Mouse (Mus musculus): Measurements from ENCODE around the gene Tatdn3. TPM values are rescaled to one million over a fixed set of nuclear protein-coding genes. Genes with fewer than 3 reads are reported as not detected.

Tatdn3 gene
- total and polyA plus RNA-seq, 3 experiments: 12.7 to 17.2 (median 12.9) TPM

- TF ChIP-seq ZC3H11A (IDR thresholded peaks at IDR 0.05; ENCODE audit: low read depth, low read length) (no peak), MAZ (IDR thresholded peaks at IDR 0.05; ENCODE audit: low read depth, low read length) (no peak; the same call in 1 of the 2 replicates), RCOR1 (conservative IDR thresholded peaks at IDR 0.05; ENCODE audit: low read depth, low read length) (peak; percentile 57; the same call in 1 of the 2 replicates), TCF12 (IDR thresholded peaks at IDR 0.05; ENCODE audit: low read depth, low read length) (peak; percentile 98), POLR2AphosphoS2 (IDR thresholded peaks at IDR 0.05; ENCODE audit: low read depth, low read length) (peak; percentile 82; the same call in 1 of the 2 replicates), ELF1 (IDR thresholded peaks at IDR 0.05; ENCODE audit: low read depth, low read length) (peak; percentile 67), HCFC1 (IDR thresholded peaks at IDR 0.05; ENCODE audit: low read depth, low read length) (peak; percentile 60; the same call in 1 of the 2 replicates), USF2 (conservative IDR thresholded peaks at IDR 0.05; ENCODE audit: low read depth, low read length) (no peak), CTCF (conservative IDR thresholded peaks at IDR 0.05 in 1 of 2, IDR thresholded peaks at IDR 0.05 in 1 of 2; ENCODE audit: low read depth in 2 of 2, low read length in 2 of 2) (peak in 1 of 2 experiments; percentile 30; a peak in 2 of 4 replicates), CHD1 (IDR thresholded peaks at IDR 0.05; ENCODE audit: low read depth, low read length) (peak; percentile 33; the same call in 1 of the 2 replicates), E2F4 (IDR thresholded peaks at IDR 0.05; ENCODE audit: insufficient replicate concordance, low read depth, low read length) (no peak), RAD21 (IDR thresholded peaks at IDR 0.05; ENCODE audit: low read depth, low read length) (no peak), BHLHE40 (IDR thresholded peaks at IDR 0.05; ENCODE audit: low read depth, low read length) (0 out of 2 replicates have a peak, but pooled peaks have one; percentile 38), UBTF (IDR thresholded peaks at IDR 0.05; ENCODE audit: low read depth, low read length) (peak; percentile 93; the same call in 1 of the 2 replicates), GABPA (IDR thresholded peaks at IDR 0.05; ENCODE audit: insufficient replicate concordance, low read depth, low read length) (no peak)
These were observed 36.6 kb downstream of the Tatdn3 start, which contains the start of gene Flvcr1 (continued) for GRCm38 (mm10) chr1:191026021-191026713.

- H3K9me3 ChIP-seq (replicated peaks; ENCODE audit: low read length): no peaks in the 10 kb centered on the region
- peak overlapping the region; percentile 36 for H3K27ac ChIP-seq (ENCODE audit: insufficient read depth, low read depth)
- in situ Hi-C loops (cut with MboI; ENCODE audit: low pct_ligation_motif_present, low pct_unique_long_range_greater_than_20kb, low sequenced_read_pairs): no loop called here
- H3K79me2 ChIP-seq (replicated peaks; ENCODE audit: control insufficient read depth, extremely low read depth, insufficient read depth, poor library complexity, severe bottlenecking): peaks cover 17% of the 10 kb centered on the region
- peaks cover 0 to 17% of the 10 kb centered on the region in 2 experiments; a peak in 2 of 4 replicates for H3K4me1 ChIP-seq (ENCODE audit: control insufficient read depth in 1 of 2, insufficient read depth in 2 of 2)
- H3K36me3 ChIP-seq (replicated peaks in 1 of 2; ENCODE audit: control insufficient read depth in 1 of 2, insufficient read depth in 1 of 2, low read length in 1 of 2): peaks cover 7 to 12% of the 10 kb centered on the region in 2 experiments
- DNase-seq (ENCODE audit: extremely low read depth): no peak
- H3K27me3 ChIP-seq (replicated peaks): no peaks in the 10 kb centered on the region
- H3K9ac ChIP-seq (ENCODE audit: insufficient read depth, low read depth): peak overlapping the region; percentile 81
- H3K4me3 ChIP-seq (replicated peaks in 1 of 3; ENCODE audit: low read depth in 2 of 3, low read length in 2 of 3, poor library complexity in 1 of 3): peak overlapping the region; percentile 70 to 99 (median 87)
- H3K4me2 ChIP-seq (ENCODE audit: insufficient read depth, low read depth, poor library complexity, severe bottlenecking): peak overlapping the region; percentile 42
- TF ChIP-seq TCF12 (IDR thresholded peaks at IDR 0.05; ENCODE audit: low read depth, low read length) (0 out of 2 replicates have a peak, but pooled peaks have one; percentile 12), ZC3H11A (IDR thresholded peaks at IDR 0.05; ENCODE audit: low read depth, low read length) (no peak), BHLHE40 (IDR thresholded peaks at IDR 0.05; ENCODE audit: low read depth, low read length) (0 out of 2 replicates have a peak, but pooled peaks have one; percentile 34), ELF1 (IDR thresholded peaks at IDR 0.05; ENCODE audit: low read depth, low read length) (no peak), RCOR1 (conservative IDR thresholded peaks at IDR 0.05; ENCODE audit: low read depth, low read length) (no peak), MEF2A (IDR thresholded peaks at IDR 0.05; ENCODE audit: borderline replicate concordance, low read depth, low read length) (0 out of 2 replicates have a peak, but pooled peaks have one; percentile 4), ETS1 (conservative IDR thresholded peaks at IDR 0.05; ENCODE audit: low read depth, low read length) (no peak), POLR2A (IDR thresholded peaks at IDR 0.05; ENCODE audit: low read depth, low read length) (no peak), POLR2AphosphoS2 (IDR thresholded peaks at IDR 0.05; ENCODE audit: low read depth, low read length) (no peak), MAZ (IDR thresholded peaks at IDR 0.05; ENCODE audit: low read depth, low read length) (no peak), SIN3A (IDR thresholded peaks at IDR 0.05; ENCODE audit: low read length) (peak; percentile 25; the same call in 1 of the 2 replicates), CHD1 (IDR thresholded peaks at IDR 0.05; ENCODE audit: low read depth, low read length) (0 out of 2 replicates have a peak, but pooled peaks have one; percentile 36), IRF4 (IDR thresholded peaks at IDR 0.05; ENCODE audit: low read depth, low read length) (no peak), MXI1 (IDR thresholded peaks at IDR 0.05; ENCODE audit: low read depth, low read length) (0 out of 2 replicates have a peak, but pooled peaks have one; percentile 7), KAT2A (IDR thresholded peaks at IDR 0.05; ENCODE audit: insufficient replicate concordance, low read length) (no peak), ZNF384 (IDR thresholded peaks at IDR 0.05; ENCODE audit: low read depth, low read length) (no peak), JUND (conservative IDR thresholded peaks at IDR 0.05; ENCODE audit: low read depth, low read length) (no peak)
- dilution Hi-C loops (cut with MboI; ENCODE audit: extremely low pct_ligation_motif_present, extremely low pct_unique_long_range_greater_than_20kb, low sequenced_read_pairs): no loop called here
These were observed 37.4 kb downstream of the Tatdn3 start for GRCm38 (mm10) chr1:191025016-191026012.
